Comparison of ENCODE assay signal across 8 mouse cellular contexts in the genomic region with DNA sequence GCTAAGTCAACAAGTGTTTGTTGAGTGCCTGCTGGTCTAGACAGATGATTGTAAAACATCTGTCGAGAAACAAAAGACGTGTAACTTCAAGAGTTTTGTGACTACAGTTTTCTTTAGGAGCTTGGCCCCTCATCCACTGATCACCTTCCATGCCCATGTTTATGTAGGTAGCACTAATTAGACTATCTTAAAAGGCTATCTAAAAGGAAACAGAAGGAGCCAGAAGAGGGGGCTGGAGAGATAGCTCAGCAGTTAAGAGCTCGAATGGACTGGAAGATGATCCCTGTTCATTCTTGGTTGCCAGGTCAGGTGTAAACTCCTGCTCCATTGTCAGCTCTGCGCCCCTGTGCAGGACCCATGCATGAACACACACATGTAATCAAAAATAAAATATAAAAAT. TPM values are rescaled to one million over a fixed set of nuclear protein-coding genes. Genes with fewer than 3 reads are reported as not detected.
DNase-seq lines count a peak whose midpoint lies in the region; ATAC-seq and TF ChIP-seq lines count a peak whose summit lies in the region.

No protein-coding gene starts in this region.

- DNase-seq in kidney, adult 2 months, result peak; percentile 16
- DNase-seq in kidney, adult 18-20 months, result no peak
- peak; percentile 16 for DNase-seq in brain, embryonic 14.5 days (ENCODE audit: low read depth)
- no peak for DNase-seq in midbrain, postnatal 0 days (ENCODE audit: low spot score)
- no peak for DNase-seq in gastrocnemius, postnatal 10 days
- no peak for DNase-seq in adrenal gland, adult 2 months

- TF ChIP-seq POLR2A in kidney, adult 2 months (IDR thresholded peaks at IDR 0.05; ENCODE audit: low read depth, low read length), result no peak
- TF ChIP-seq POLR2A in brain, embryonic 14.5 days (IDR thresholded peaks at IDR 0.05; ENCODE audit: borderline replicate concordance, extremely low read depth, insufficient read depth, insufficient read length, poor library complexity, severe bottlenecking), result no peak

- H3K36me3 ChIP-seq in kidney, adult 2 months (ENCODE audit: control insufficient read depth, insufficient read depth, low read length), result no peaks in the 10 kb centered on the region; the same call in 1 of the 2 replicates
- H3K36me3 ChIP-seq in hindbrain, embryonic 15.5 days, result peaks cover 18% of the 10 kb centered on the region
- H3K36me3 ChIP-seq in midbrain, postnatal 0 days (ENCODE audit: insufficient read depth, low read length), result peaks cover 12% of the 10 kb centered on the region; the same call in 1 of the 2 replicates

- H3K9ac ChIP-seq in hindbrain, embryonic 15.5 days, result no peak overlapping the region
- H3K9ac ChIP-seq in midbrain, postnatal 0 days (replicated peaks; ENCODE audit: low read length, poor library complexity, severe bottlenecking), result no peak overlapping the region; the same call in 1 of the 2 replicates

- no peak for ATAC-seq in hindbrain, embryonic 15.5 days (ENCODE audit: low FRiP score, low read depth)
- ATAC-seq in midbrain, postnatal 0 days (ENCODE audit: low FRiP score), result no peak
- no peak for ATAC-seq in granulocyte monocyte progenitor cell, adult 5-6 weeks (replicated peaks; ENCODE audit: poor library complexity, severe bottlenecking)

- no peak overlapping the region; the same call in 1 of the 2 replicates for H3K4me3 ChIP-seq in kidney, adult 2 months (ENCODE audit: insufficient read depth, low read depth, low read length)
- peak overlapping the region; percentile 90; the same call in 1 of the 2 replicates for H3K4me3 ChIP-seq in hindbrain, embryonic 15.5 days
- no peak overlapping the region for H3K4me3 ChIP-seq in midbrain, postnatal 0 days (ENCODE audit: low read depth, low read length)

- 21% methylated on average over 4 of the region's 4 CpGs for WGBS in kidney, adult 2 months
- 54% methylated on average over 4 of the region's 4 CpGs for WGBS in hindbrain, embryonic 15.5 days
- WGBS in midbrain, postnatal 0 days, result 61% methylated on average over 4 of the region's 4 CpGs

- H3K4me2 ChIP-seq in hindbrain, embryonic 15.5 days, result peak overlapping the region; percentile 77
- peak overlapping the region; percentile 61; the same call in 1 of the 2 replicates for H3K4me2 ChIP-seq in midbrain, postnatal 0 days (ENCODE audit: low read depth, low read length, poor library complexity, severe bottlenecking)

- no peak for TF ChIP-seq CTCF in kidney, adult 2 months (conservative IDR thresholded peaks at IDR 0.05; ENCODE audit: insufficient read depth, insufficient read length, low read depth, low read length)
- TF ChIP-seq CTCF in brain, embryonic 14.5 days (IDR thresholded peaks at IDR 0.05; ENCODE audit: borderline replicate concordance, extremely low read depth, insufficient read depth, insufficient read length), result no peak
- TF ChIP-seq CTCF in midbrain, postnatal 0 days (IDR thresholded peaks at IDR 0.05), result peak; percentile 44

- no peaks in the 10 kb centered on the region for H3K9me3 ChIP-seq in hindbrain, embryonic 15.5 days
- H3K9me3 ChIP-seq in midbrain, postnatal 0 days (ENCODE audit: low read length), result no peaks in the 10 kb centered on the region

- peaks cover 8% of the 10 kb centered on the region; the same call in 1 of the 2 replicates for H3K4me1 ChIP-seq in kidney, adult 2 months (ENCODE audit: control insufficient read depth, insufficient read depth, low read length)
- peaks cover 18% of the 10 kb centered on the region for H3K4me1 ChIP-seq in hindbrain, embryonic 15.5 days (replicated peaks)
- H3K4me1 ChIP-seq in midbrain, postnatal 0 days (ENCODE audit: insufficient read depth, low read length), result peaks cover 4% of the 10 kb centered on the region; the same call in 1 of the 2 replicates

- no peak overlapping the region for H3K27ac ChIP-seq in kidney, adult 2 months (ENCODE audit: insufficient read depth, low read depth, low read length)
- no peak overlapping the region for H3K27ac ChIP-seq in hindbrain, embryonic 15.5 days (replicated peaks)
- H3K27ac ChIP-seq in midbrain, postnatal 0 days (ENCODE audit: low read depth, low read length), result no peak overlapping the region

- no peaks in the 10 kb centered on the region for H3K27me3 ChIP-seq in kidney, adult 2 months (replicated peaks; ENCODE audit: control insufficient read depth, insufficient read depth, low read length)
- no peaks in the 10 kb centered on the region for H3K27me3 ChIP-seq in hindbrain, embryonic 15.5 days
- no peaks in the 10 kb centered on the region for H3K27me3 ChIP-seq in midbrain, postnatal 0 days (ENCODE audit: insufficient read depth, low read length)

RNA-seq across cellular contexts. Expression of a gene that starts 2.0 kb away (rescaled TPM):
- polyA plus RNA-seq in kidney, adult 2 months (2012; rRNA removed), result 59.7 and 63.8 TPM in 2 replicates
- polyA plus RNA-seq in brain, embryonic 14.5 days (2012; rRNA removed), result 45.6 and 45.7 TPM in 2 replicates
- polyA plus RNA-seq in hindbrain, embryonic 15.5 days (2015; fragmentation: Nextera tagmentation; extraction: Ambion mirVana), result 65.4 and 67.9 TPM in 2 replicates
- total RNA-seq in midbrain, postnatal 0 days (2014; rRNA removed), result 48.8 and 48.9 TPM in 2 replicates
- 70.4 and 72.5 TPM in 2 replicates for polyA plus RNA-seq in midbrain, postnatal 0 days (2015; fragmentation: Nextera tagmentation; extraction: Ambion mirVana)
- 21.3 and 32.5 TPM in 2 replicates for total RNA-seq in granulocyte monocyte progenitor cell, adult 5-6 weeks (2014; fragmentation: Nextera tagmentation)
- 37.4 and 43.8 TPM in 2 replicates for total RNA-seq in granulocyte monocyte progenitor cell, adult 5-6 weeks (2017)
- 10 to 100 TPM; 43.7 to 48.9 TPM for total RNA-seq in gastrocnemius, postnatal 10 days (2021)
- 10 to 100 TPM; 63.0 to 73.2 TPM for total RNA-seq in adrenal gland, adult 2 months (2021)
- 101 and 113 TPM in 2 replicates for polyA plus RNA-seq in adrenal gland, adult 2 months (2012; rRNA removed)

RNA-seq across cellular contexts. Expression of a gene that starts 26.4 kb away (rescaled TPM):
- polyA plus RNA-seq in kidney, adult 2 months (2012; rRNA removed), result 64.4 and 65.2 TPM in 2 replicates
- 7.2 and 11.3 TPM in 2 replicates for polyA plus RNA-seq in brain, embryonic 14.5 days (2012; rRNA removed)
- polyA plus RNA-seq in hindbrain, embryonic 15.5 days (2015; fragmentation: Nextera tagmentation; extraction: Ambion mirVana), result 3.3 and 3.6 TPM in 2 replicates
- total RNA-seq in midbrain, postnatal 0 days (2014; rRNA removed), result 16.3 and 16.4 TPM in 2 replicates
- 3.6 and 4.7 TPM in 2 replicates for polyA plus RNA-seq in midbrain, postnatal 0 days (2015; fragmentation: Nextera tagmentation; extraction: Ambion mirVana)
- 63.1 and 79.0 TPM in 2 replicates for total RNA-seq in granulocyte monocyte progenitor cell, adult 5-6 weeks (2014; fragmentation: Nextera tagmentation)
- 79.8 and 93.7 TPM in 2 replicates for total RNA-seq in granulocyte monocyte progenitor cell, adult 5-6 weeks (2017)
- 10 to 100 TPM; 15.4 to 17.7 TPM for total RNA-seq in gastrocnemius, postnatal 10 days (2021)
- total RNA-seq in adrenal gland, adult 2 months (2021), result 10 to 100 TPM; 67.2 to 69.0 TPM
- polyA plus RNA-seq in adrenal gland, adult 2 months (2012; rRNA removed), result 18.2 and 19.2 TPM in 2 replicates

RNA-seq across cellular contexts. Expression of a gene that starts 29.3 kb away (rescaled TPM):
- polyA plus RNA-seq in kidney, adult 2 months (2012; rRNA removed), result not detected in 2 replicates
- polyA plus RNA-seq in brain, embryonic 14.5 days (2012; rRNA removed), result not detected in 2 replicates
- 0.59 TPM in 1 of 2 replicates, not detected in the other for polyA plus RNA-seq in hindbrain, embryonic 15.5 days (2015; fragmentation: Nextera tagmentation; extraction: Ambion mirVana)
- not detected in 2 replicates for total RNA-seq in midbrain, postnatal 0 days (2014; rRNA removed)
- 0.83 and 1.1 TPM in 2 replicates for polyA plus RNA-seq in midbrain, postnatal 0 days (2015; fragmentation: Nextera tagmentation; extraction: Ambion mirVana)
- not detected in 2 replicates for total RNA-seq in granulocyte monocyte progenitor cell, adult 5-6 weeks (2014; fragmentation: Nextera tagmentation)
- total RNA-seq in granulocyte monocyte progenitor cell, adult 5-6 weeks (2017), result not detected in 2 replicates
- not detected for total RNA-seq in gastrocnemius, postnatal 10 days (2021)
- total RNA-seq in adrenal gland, adult 2 months (2021), result not detected
- polyA plus RNA-seq in adrenal gland, adult 2 months (2012; rRNA removed), result not detected in 2 replicates

Comparison
In these comparisons a context has a peak if more than half of its experiments do, and no peak if none do; other contexts are left out.
1. DNase-seq: peak in kidney, adult 2 months (single experiment) and brain, embryonic 14.5 days (single experiment); none in kidney, adult 18-20 months (single experiment), midbrain, postnatal 0 days (single experiment), gastrocnemius, postnatal 10 days (single experiment) and adrenal gland, adult 2 months (single experiment).